Mouse (Mus musculus) c-Kit-positive CD71-positive TER-119-positive erythroid progenitor cells, embryonic 14.5 days (primary cell): ENCODE measurements around the gene Hoxb6.

Source experiments
- DNase-seq: peaks from one replicate; pipeline ENCODE4 v3.0.0-alpha.2; 2013; ENCODE audit warnings: low spot score

Gene Hoxb6

GRCm38 (mm10) chr11:96285771-96286738 is 6.2 kb upstream of the Hoxb6 start, which contains the start of gene Hoxb7:
Gene Hoxb7 (plus strand): TSS chr11:96286623.
- no peak for DNase-seq

DNA sequence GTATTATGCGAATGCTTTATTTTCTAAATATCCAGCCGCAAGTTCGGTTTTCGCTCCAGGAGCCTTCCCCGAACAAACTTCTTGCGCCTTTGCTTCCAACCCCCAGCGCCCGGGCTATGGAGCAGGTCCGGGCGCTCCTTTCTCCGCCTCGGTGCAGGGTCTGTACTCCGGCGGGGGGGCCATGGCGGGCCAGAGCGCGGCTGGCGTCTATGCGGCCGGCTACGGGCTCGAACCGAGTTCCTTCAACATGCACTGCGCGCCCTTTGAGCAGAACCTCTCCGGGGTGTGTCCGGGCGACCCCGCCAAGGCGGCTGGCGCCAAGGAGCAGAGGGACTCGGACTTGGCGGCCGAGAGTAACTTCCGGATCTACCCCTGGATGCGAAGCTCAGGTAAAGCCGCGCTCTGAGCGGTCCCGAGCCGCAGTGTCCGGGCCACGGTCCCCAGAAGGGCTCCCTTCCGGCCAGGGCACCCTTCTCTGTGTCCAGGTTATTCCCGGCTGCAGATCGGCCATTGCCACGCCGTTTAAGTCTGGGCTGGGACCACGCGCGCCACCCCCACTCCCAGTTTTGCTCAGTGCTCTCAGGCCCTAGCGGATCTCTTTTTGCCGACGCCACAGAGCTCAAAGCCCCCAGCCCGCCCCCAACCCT is 5.4 kb upstream of the Hoxb6 start:
- DNase-seq = no peak

- no peak for DNase-seq
These were observed 4.9 kb upstream of the Hoxb6 start for GRCm38 (mm10) chr11:96287411-96287810.

- no peak for DNase-seq
These were observed 3.6 kb upstream of the Hoxb6 start for GRCm38 (mm10) chr11:96288455-96289221.

- DNase-seq = no peak
These were observed 3.0 kb upstream of the Hoxb6 start for GRCm38 (mm10) chr11:96289293-96289692.

DNA sequence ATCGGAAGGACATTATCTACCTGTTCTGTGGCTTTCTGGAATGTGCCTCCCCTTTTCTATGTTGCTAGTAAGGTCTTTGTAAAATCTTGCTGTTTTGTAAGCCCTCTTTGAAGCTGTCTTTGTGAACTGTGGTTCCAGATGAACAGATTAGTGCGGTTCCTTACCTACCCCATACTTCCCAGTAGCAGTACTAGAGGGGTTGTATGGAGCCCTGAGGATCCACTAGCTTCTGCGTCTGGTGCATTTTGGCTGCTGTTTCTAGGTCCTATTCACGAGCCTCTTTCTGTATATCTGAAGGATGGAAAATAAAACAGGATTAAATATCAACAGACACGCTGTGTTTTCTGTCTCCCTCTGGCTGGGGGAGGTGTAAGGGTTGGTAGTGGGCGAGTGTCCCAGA is 2.4 kb upstream of the Hoxb6 start:
- no peak for DNase-seq

GRCm38 (mm10) chr11:96290705-96291355 is 1.4 kb upstream of the Hoxb6 start:
- DNase-seq = no peak

DNA sequence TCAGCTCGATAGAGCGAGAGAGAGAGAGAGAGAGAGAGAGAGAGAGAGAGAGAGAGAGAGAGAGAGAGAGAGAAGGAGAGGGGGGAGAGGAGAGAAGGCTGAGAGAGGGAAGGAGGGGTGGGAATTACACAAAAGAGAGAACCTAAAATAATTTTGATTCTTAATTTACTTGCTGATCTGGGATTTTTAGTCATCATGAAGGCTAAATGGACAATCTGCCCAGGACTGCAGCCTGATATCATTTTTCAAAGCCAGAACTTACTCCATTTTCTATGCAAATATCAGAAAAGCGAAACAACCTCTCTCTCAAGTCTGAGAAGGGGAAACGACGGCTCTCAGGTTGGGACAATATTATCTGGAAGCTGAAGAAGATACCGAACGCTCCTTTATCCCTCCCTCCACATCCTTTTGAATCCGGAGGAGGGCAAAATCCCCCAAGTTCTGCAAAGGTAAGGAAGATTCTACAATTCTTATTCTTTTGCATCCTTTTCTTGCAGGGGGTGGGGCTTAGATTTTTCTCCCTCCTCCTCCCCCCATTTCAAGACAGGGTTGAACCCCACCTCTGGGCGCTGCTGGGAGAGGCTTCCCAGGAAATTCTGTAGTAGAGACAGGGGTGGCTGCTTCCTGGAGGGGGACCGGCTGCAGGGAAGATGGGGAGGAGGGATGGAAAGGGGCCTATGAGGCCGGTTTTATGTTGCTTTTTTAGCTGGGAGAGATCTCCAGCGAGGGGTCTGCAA is 457 bp downstream of the Hoxb6 start:
- DNase-seq = no peak

DNA sequence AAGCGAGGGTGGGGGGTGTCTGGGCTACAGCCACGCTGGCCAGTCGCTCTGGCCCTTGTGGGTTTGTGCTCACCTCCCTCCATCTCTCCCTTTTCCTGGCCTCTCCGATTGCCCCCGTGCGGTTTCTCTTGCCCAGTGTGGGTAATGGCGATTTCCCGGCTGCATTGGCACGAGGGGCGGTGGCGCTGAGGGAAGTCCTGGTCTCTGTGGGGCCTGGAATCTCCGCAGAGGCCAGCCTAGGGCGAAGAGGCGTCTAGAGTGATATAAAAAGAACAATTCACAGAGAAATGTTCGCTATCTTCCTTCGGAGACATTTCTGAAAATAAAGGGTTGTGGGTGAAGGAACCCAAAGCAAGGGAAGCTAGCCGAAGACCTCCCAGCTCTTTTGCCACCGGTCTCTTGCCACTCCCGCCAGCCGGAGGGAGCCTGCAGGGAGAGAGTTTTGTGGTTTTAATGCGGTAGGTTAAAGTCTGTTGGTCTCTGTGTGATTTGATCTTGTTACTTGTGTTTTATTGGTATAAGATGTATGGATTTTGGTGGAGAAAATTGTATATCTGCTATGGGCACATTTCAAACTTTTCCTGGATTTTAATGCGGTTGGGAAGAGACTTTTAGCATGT is 1.1 kb downstream of the Hoxb6 start:
- no peak for DNase-seq

GRCm38 (mm10) chr11:96294245-96295091 is 2.2 kb downstream of the Hoxb6 start:
- DNase-seq = peak; percentile 23

GRCm38 (mm10) chr11:96295092-96295835 is 3.0 kb downstream of the Hoxb6 start:
- no peak for DNase-seq

DNA sequence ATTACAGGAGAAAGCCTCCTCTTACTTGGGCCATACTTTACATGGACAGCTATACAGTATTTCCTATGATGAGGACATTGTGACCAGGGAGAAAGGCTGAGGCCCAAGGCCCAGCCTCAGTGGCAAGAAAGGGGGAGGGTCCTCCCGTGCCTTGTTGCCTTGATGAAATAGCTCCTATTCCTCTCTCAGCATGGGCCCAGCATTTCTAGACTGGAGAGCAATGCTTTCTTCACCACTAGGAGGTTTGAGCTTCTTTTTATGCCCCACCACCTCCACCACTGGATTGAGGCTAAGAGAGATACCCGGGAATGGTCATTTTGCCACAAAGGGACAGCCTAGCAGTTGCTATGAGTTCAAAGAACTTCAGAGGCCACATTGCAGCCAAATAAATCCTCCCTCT is 4.7 kb downstream of the Hoxb6 start:
- no peak for DNase-seq

DNA sequence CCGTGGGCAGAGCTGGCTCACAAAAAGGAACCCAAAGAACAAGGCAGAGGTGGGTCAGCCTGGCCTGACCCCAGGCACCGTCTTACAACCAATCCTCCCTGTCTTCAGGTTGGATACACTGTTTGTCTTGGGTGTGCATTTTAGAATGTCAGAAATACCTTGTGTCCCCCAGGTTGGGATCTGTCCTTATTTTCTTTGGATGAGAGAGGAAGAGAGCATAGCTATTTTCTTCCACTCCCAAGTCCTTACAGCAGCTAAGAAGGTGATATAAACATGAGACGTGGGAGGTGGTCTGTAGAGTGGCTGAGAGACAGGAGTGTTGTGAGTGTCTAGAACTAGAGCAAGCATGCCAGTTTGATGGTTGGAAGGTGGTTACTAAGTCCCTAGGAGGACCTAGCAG is 5.2 kb downstream of the Hoxb6 start:
- no peak for DNase-seq

- no peak for DNase-seq
These were observed 5.8 kb downstream of the Hoxb6 start for GRCm38 (mm10) chr11:96297968-96298635.

DNA sequence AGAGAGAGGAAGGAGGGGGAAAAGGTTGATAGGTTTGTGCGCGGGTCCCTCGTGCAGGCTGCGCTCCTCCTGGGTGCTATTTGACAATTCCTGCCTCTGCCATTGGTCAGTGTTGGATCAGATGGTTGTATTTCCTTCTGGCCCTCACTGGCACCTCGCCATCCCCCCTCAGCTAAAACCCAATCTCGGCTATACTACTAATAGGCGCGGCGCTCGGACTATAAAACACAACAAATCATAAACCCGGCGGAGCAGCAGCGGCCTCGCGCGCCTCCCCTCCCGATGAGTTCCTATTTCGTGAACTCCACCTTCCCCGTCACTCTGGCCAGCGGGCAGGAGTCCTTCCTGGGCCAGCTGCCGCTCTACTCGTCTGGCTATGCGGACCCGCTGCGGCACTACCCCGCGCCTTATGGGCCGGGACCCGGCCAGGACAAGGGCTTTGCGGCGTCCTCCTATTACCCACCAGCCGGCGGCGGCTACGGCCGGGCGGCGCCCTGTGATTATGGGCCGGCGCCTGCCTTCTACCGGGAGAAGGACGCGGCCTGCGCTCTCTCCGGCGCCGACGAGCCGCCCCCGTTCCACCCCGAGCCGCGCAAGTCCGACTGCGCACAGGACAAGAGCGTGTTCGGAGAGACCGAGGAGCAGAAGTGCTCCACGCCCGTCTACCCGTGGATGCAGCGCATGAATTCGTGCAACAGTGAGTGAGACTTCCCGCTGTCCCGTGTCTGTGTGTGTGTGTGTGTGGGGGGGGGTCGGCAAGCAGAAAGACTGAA is 6.8 kb downstream of the Hoxb6 start:
- no peak for DNase-seq

- DNase-seq = no peak
These were observed 7.5 kb downstream of the Hoxb6 start for GRCm38 (mm10) chr11:96299781-96300180.

GRCm38 (mm10) chr11:96300354-96301063 is 8.2 kb downstream of the Hoxb6 start:
- DNase-seq = no peak
